Mouse (Mus musculus) small intestine, adult 2 months (tissue): ENCODE results near the gene Cyp17a1.

Experiments used
- CTCF ChIP-seq: fragments of 200-500 bp; IDR thresholded peaks from 2 replicates; pipeline ENCODE4 v1.5.1; 2012; ENCODE audit warnings: low read depth, mild to moderate bottlenecking, control low read depth, inconsistent platforms, low read length, moderate library complexity, mixed read lengths; ENCODE audit not compliant: insufficient replicate concordance, insufficient read length; ENCODE audit errors: extremely low read depth
- POLR2A ChIP-seq: fragments of 200-500 bp; IDR thresholded peaks from 2 replicates; pipeline ENCODE4 v1.6.1; 2012; ENCODE audit warnings: low read depth, mild to moderate bottlenecking, control low read depth, inconsistent platforms, low read length, moderate library complexity

- TF ChIP-seq POLR2A (no peak), CTCF (no peak)
Observed at GRCm38 (mm10) chr19:46629807-46630206, 43.2 kb downstream of the Cyp17a1 start.
